In genomic region chr8:111246287-111246830, GRCm38 (mm10) we compare ENCODE assay signal across 20 mouse cellular contexts. TPM values are rescaled to one million over a fixed set of nuclear protein-coding genes. Genes with fewer than 3 reads are reported as not detected.
DNase-seq lines count a peak whose midpoint lies in the region; ATAC-seq and TF ChIP-seq lines count a peak whose summit lies in the region.
"Had no signal": no experiment of that assay in that cellular context is flagged by ENCODE, and none has a peak within 500 bp of the region (broad histone marks: within the 10 kb centered on the region; RNA-seq: fewer than 3 reads in every experiment).

No protein-coding gene starts in this region.

- no peak overlapping the region for H3K9ac ChIP-seq in ES-Bruce4 (ENCODE audit: low read depth, poor library complexity, severe bottlenecking)
- H3K9ac ChIP-seq: hindbrain, embryonic 12.5 days; neural tube, embryonic 15.5 days; stomach, embryonic 15.5 days had no signal

- peaks cover 18% of the 10 kb centered on the region; the same call in 1 of the 2 replicates for H3K4me1 ChIP-seq in kidney, adult 2 months (ENCODE audit: control insufficient read depth, insufficient read depth, low read length)
- peaks cover 1% of the 10 kb centered on the region for H3K4me1 ChIP-seq in ES-Bruce4 (ENCODE audit: control insufficient read depth, insufficient read depth, low read length)
- H3K4me1 ChIP-seq: embryonic facial prominence, embryonic 10.5 days; hindbrain, embryonic 12.5 days; stomach, embryonic 15.5 days had no signal

- peak; percentile 62; the same call in 1 of the 2 replicates for ATAC-seq in frontal cortex, adult (ENCODE audit: low TSS enrichment)
- ATAC-seq: midbrain, embryonic 16.5 days had no signal

- WGBS in kidney, adult 2 months: 51% methylated on average over 4 of the region's 4 CpGs

- H3K27ac ChIP-seq in kidney, adult 2 months (ENCODE audit: insufficient read depth, low read depth, low read length): peak overlapping the region; percentile 64; the same call in 1 of the 2 replicates
- H3K27ac ChIP-seq in ES-Bruce4 (ENCODE audit: insufficient read depth, low read length): peak overlapping the region; percentile 36; the same call in 1 of the 2 replicates
- H3K27ac ChIP-seq: embryonic facial prominence, embryonic 10.5 days; hindbrain, embryonic 12.5 days; neural tube, embryonic 15.5 days; stomach, embryonic 15.5 days had no signal

- H3K9me3 ChIP-seq in ES-Bruce4 (replicated peaks; ENCODE audit: control insufficient read depth, insufficient read depth, low read length, poor library complexity, severe bottlenecking): no peaks in the 10 kb centered on the region
- H3K9me3 ChIP-seq: embryonic facial prominence, embryonic 10.5 days; hindbrain, embryonic 12.5 days; neural tube, embryonic 15.5 days; stomach, embryonic 15.5 days had no signal

- TF ChIP-seq EP300 in ES-Bruce4 (IDR thresholded peaks at IDR 0.05; ENCODE audit: insufficient read depth, low read depth, low read length): no peak

- no peak for TF ChIP-seq POLR2A in kidney, adult 2 months (IDR thresholded peaks at IDR 0.05; ENCODE audit: low read depth, low read length)
- TF ChIP-seq POLR2A in ES-Bruce4 (IDR thresholded peaks at IDR 0.05; ENCODE audit: insufficient read depth, low read length): no peak

- H3K27me3 ChIP-seq in kidney, adult 2 months (replicated peaks; ENCODE audit: control insufficient read depth, insufficient read depth, low read length): no peaks in the 10 kb centered on the region
- no peaks in the 10 kb centered on the region for H3K27me3 ChIP-seq in ES-Bruce4 (ENCODE audit: control insufficient read depth, insufficient read depth, low read length, poor library complexity, severe bottlenecking)
- H3K27me3 ChIP-seq: hindbrain, embryonic 12.5 days; neural tube, embryonic 15.5 days; stomach, embryonic 15.5 days had no signal

- no peak for TF ChIP-seq CTCF in kidney, adult 2 months (conservative IDR thresholded peaks at IDR 0.05; ENCODE audit: insufficient read depth, insufficient read length, low read depth, low read length)
- no peak for TF ChIP-seq CTCF in ES-Bruce4 (IDR thresholded peaks at IDR 0.05; ENCODE audit: low read depth, low read length)

- no peak overlapping the region for H3K4me3 ChIP-seq in kidney, adult 2 months (ENCODE audit: insufficient read depth, low read depth, low read length)
- no peak overlapping the region for H3K4me3 ChIP-seq in ES-Bruce4 (ENCODE audit: low read depth, low read length)
- H3K4me3 ChIP-seq: embryonic facial prominence, embryonic 10.5 days; hindbrain, embryonic 12.5 days; neural tube, embryonic 15.5 days; stomach, embryonic 15.5 days had no signal

- no peaks in the 10 kb centered on the region for H3K36me3 ChIP-seq in kidney, adult 2 months (ENCODE audit: control insufficient read depth, insufficient read depth, low read length)
- H3K36me3 ChIP-seq in ES-Bruce4 (ENCODE audit: control insufficient read depth, insufficient read depth, low read length, poor library complexity, severe bottlenecking): no peaks in the 10 kb centered on the region; the same call in 1 of the 2 replicates
- H3K36me3 ChIP-seq: hindbrain, embryonic 12.5 days; neural tube, embryonic 15.5 days; stomach, embryonic 15.5 days had no signal

- DNase-seq in frontal cortex, adult 2 months (ENCODE audit: extremely low spot score in 1 of 2, low spot score in 1 of 2): no peak
- peak; percentile 71 for DNase-seq in kidney, adult 2 months
- no peak for DNase-seq in kidney, postnatal 4 days
- peak; percentile 54 to 67 for DNase-seq in kidney, postnatal 36 days
- no peak for DNase-seq in ovary, postnatal 10 days (ENCODE audit: low spot score)
- no peak for DNase-seq in urinary bladder, postnatal 25 days (ENCODE audit: low spot score)
- DNase-seq: cerebellum, adult 9-10 months; heart, postnatal 10 days; left cerebral cortex, postnatal 4 days; lung, adult 2 months; lung, postnatal 36 days; right cerebral cortex, postnatal 14 days; thymus, adult 18-20 months had no signal

RNA-seq across cellular contexts. Expression of gene Glg1, which starts 12.7 kb away (rescaled TPM):
- 62.3 and 70.4 TPM in 2 replicates for polyA plus RNA-seq in frontal cortex, adult 2 months (2012; rRNA removed)
- 40.8 and 44.5 TPM in 2 replicates for polyA plus RNA-seq in kidney, adult 2 months (2012; rRNA removed)
- polyA plus RNA-seq in ES-Bruce4 (2011; ENCODE audit: insufficient read depth, insufficient read length, low read depth, missing spikeins): 76.3 and 78.3 TPM in 2 replicates

RNA-seq across cellular contexts. Expression of gene Rfwd3, which starts 53.7 kb away (rescaled TPM):
- polyA plus RNA-seq in frontal cortex, adult 2 months (2012; rRNA removed): 14.8 and 15.1 TPM in 2 replicates
- 11.3 and 11.6 TPM in 2 replicates for polyA plus RNA-seq in kidney, adult 2 months (2012; rRNA removed)
- polyA plus RNA-seq in ES-Bruce4 (2011; ENCODE audit: insufficient read depth, insufficient read length, low read depth, missing spikeins): 76.1 and 80.6 TPM in 2 replicates

Comparison
In these comparisons a context has a peak if more than half of its experiments do, and no peak if none do; other contexts are left out.
1. DNase-seq: peak in kidney, adult 2 months (single experiment) and kidney, postnatal 36 days (2 of 2); none in frontal cortex, adult 2 months (0 of 2), kidney, postnatal 4 days (0 of 2), ovary, postnatal 10 days (single experiment) and urinary bladder, postnatal 25 days (single experiment).